In the genomic region with DNA sequence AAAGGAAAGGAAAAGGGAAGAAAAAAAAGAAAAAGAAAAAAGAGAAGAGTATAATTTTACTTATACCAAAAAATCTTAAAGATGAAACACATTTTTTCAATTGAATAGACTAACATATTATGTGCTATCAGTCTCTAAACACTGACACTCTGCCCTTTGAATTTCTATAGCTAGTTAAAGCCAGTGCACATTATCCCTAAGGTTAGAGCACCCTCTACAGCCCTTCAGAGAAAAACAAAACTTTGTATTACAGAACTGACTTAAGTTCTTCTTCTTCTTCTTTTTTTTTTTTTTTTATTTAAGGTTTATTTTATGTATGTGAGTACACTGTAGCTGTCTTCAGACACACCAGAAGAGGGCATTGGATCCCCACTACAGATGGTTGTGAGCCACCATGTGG, we compare ENCODE assay signal across 15 mouse cellular contexts. TPM values are rescaled to one million over a fixed set of nuclear protein-coding genes. Genes with fewer than 3 reads are reported as not detected.
A peak's percentile ranks its signal among the peaks of the same experiment; 100 is the strongest.
DNase-seq lines count a peak whose midpoint lies in the region; TF ChIP-seq lines count a peak whose summit lies in the region.
"Had no signal": no experiment of that assay in that cellular context is flagged by ENCODE, and none has a peak within 500 bp of the region (broad histone marks: within the 10 kb centered on the region; RNA-seq: fewer than 3 reads in every experiment).

No protein-coding gene starts in this region.

- TF ChIP-seq POLR2A in cerebellum, adult 2 months (IDR thresholded peaks at IDR 0.05; ENCODE audit: borderline replicate concordance, insufficient read depth, low read length): no peak

- TF ChIP-seq CTCF in cerebellum, adult 2 months (IDR thresholded peaks at IDR 0.05; ENCODE audit: borderline replicate concordance, insufficient read depth, low read depth, low read length): peak; percentile 3; the same call in 1 of the 2 replicates
- peak; percentile 61 for TF ChIP-seq CTCF in layer of hippocampus, adult 2 months (conservative IDR thresholded peaks at IDR 0.05)

- no peak for DNase-seq in cerebellum, adult 2 months
- DNase-seq in cerebellum, adult 18-20 months: no peak
- DNase-seq in layer of hippocampus, adult 2 months (ENCODE audit: low spot score in 2 of 2): no peak
- no peak for DNase-seq in layer of hippocampus, postnatal 14 days (ENCODE audit: low spot score in 2 of 2)
- DNase-seq in A20 (ENCODE audit: low read depth, low spot score) (peak; percentile 38), adipocyte (ENCODE audit: low spot score) (peak; percentile 34)
- no peak for DNase-seq in frontal cortex, adult 2 months (ENCODE audit: extremely low spot score in 1 of 2, low spot score in 1 of 2)
- DNase-seq in right cerebral cortex, adult 2 months (ENCODE audit: low spot score in 2 of 2): no peak
- DNase-seq: cerebellum, adult 9-10 months; heart, postnatal 4 days; liver; thymus, postnatal 4 days had no signal

- no peak overlapping the region for H3K4me3 ChIP-seq in cerebellum, adult 2 months (replicated peaks; ENCODE audit: insufficient read depth, low read depth, low read length)
- H3K4me3 ChIP-seq in layer of hippocampus, adult 2 months: no peak overlapping the region
- H3K4me3 ChIP-seq: embryonic facial prominence, embryonic 15.5 days; kidney, embryonic 15.5 days; midbrain, embryonic 13.5 days had no signal

- H3K27me3 ChIP-seq in cerebellum, adult 2 months (ENCODE audit: control insufficient read depth, insufficient read depth, low read length): no peaks in the 10 kb centered on the region
- H3K27me3 ChIP-seq: embryonic facial prominence, embryonic 15.5 days; kidney, embryonic 15.5 days; midbrain, embryonic 13.5 days had no signal

- no peaks in the 10 kb centered on the region for H3K4me1 ChIP-seq in cerebellum, adult 2 months (ENCODE audit: control insufficient read depth, insufficient read depth, low read length)
- H3K4me1 ChIP-seq: embryonic facial prominence, embryonic 15.5 days; kidney, embryonic 15.5 days; midbrain, embryonic 13.5 days had no signal

- H3K27ac ChIP-seq in cerebellum, adult 2 months (ENCODE audit: insufficient read depth, low read length): no peak overlapping the region
- H3K27ac ChIP-seq in layer of hippocampus, adult 2 months: no peak overlapping the region
- H3K27ac ChIP-seq: embryonic facial prominence, embryonic 15.5 days; kidney, embryonic 15.5 days; midbrain, embryonic 13.5 days had no signal

RNA-seq across cellular contexts. Expression of gene Xpo4, which starts 15.7 kb away (rescaled TPM):
- 9.1 and 10.6 TPM in 2 replicates for polyA plus RNA-seq in cerebellum, adult 2 months (2012; rRNA removed)
- total RNA-seq in layer of hippocampus, adult 2 months (2021): 10 to 100 TPM; 14.4 to 15.0 TPM
- total RNA-seq in layer of hippocampus, postnatal 14 days (2021): 10 to 100 TPM; 13.0 to 14.1 TPM
- polyA plus RNA-seq in frontal cortex, adult 2 months (2012; rRNA removed): 6.8 and 8.0 TPM in 2 replicates

Comparison
In these comparisons a context has a peak if more than half of its experiments do, and no peak if none do; other contexts are left out.
1. DNase-seq: peak in A20 (single experiment) and adipocyte (single experiment); none in cerebellum, adult 2 months (0 of 2), cerebellum, adult 18-20 months (0 of 2), layer of hippocampus, adult 2 months (0 of 2), layer of hippocampus, postnatal 14 days (0 of 2), frontal cortex, adult 2 months (0 of 2) and right cerebral cortex, adult 2 months (0 of 2).